Mouse (Mus musculus) liver, adult 2 months (tissue): Measurements from ENCODE around the gene 4933428M09Rik.

Experiments
- CTCF ChIP-seq: fragments of 200-500 bp; IDR thresholded peaks from 2 replicates; pipeline ENCODE4 v1.5.1; 2011; ENCODE audit warnings: low read depth, low read length, control low read depth
- POLR2A ChIP-seq: fragments of 200-500 bp; IDR thresholded peaks from 2 replicates; pipeline ENCODE4 v1.6.1; 2011; ENCODE audit warnings: low read length, control low read depth; ENCODE audit not compliant: insufficient read depth; ENCODE audit errors: extremely low read depth

DNA sequence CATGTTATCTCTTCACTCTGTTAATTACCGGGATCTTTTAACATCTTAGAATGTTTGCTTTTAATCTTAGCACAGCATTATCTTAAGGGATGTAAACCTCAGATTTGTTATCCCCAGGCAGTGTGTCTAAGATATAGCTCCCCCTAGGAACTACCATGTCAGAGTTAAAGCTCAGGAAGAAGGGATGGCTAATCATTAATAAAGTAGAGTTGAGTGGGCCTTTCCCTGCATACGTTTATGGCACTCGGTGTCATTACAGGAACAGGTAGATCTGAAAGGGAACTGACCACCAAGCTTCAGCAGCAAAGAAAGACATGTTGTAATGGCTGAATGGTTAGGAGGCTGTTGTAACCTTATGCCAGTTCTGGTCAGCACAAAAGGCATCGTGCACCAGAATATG, 35.7 kb downstream of the 4933428M09Rik start:
- TF ChIP-seq POLR2A (no peak), CTCF (no peak)
